Mouse (Mus musculus) heart, embryonic 11.5 days (tissue): ENCODE data around the gene Pcsk5. TPM values are rescaled to one million over a fixed set of nuclear protein-coding genes. Genes with fewer than 3 reads are reported as not detected.

Experiments
- ATAC-seq: fragments of 200-750 bp; cut with Nextera tagmentation; replicated peaks from 2 replicates; pipeline ENCODE4 v1.8.0; 2017; ENCODE audit warnings: moderate library complexity; ENCODE audit not compliant: insufficient number of reproducible peaks, low FRiP score, low TSS enrichment
- H3K27ac ChIP-seq: fragments of 300-500 bp; sonication (generic); 2 replicates; pipeline ENCODE4 v1.5.1; 2014; ENCODE audit warnings: mild to moderate bottlenecking, low read depth, low read length
- H3K27me3 ChIP-seq: fragments of 300-500 bp; sonication (generic); 2 replicates; pipeline ENCODE4 v1.6.1; 2014; ENCODE audit warnings: mild to moderate bottlenecking, low read length, mixed read lengths; ENCODE audit not compliant: control insufficient read depth, insufficient read depth
- H3K36me3 ChIP-seq: fragments of 300-500 bp; sonication (generic); 2 replicates; pipeline ENCODE4 v1.6.1; 2014; ENCODE audit warnings: mild to moderate bottlenecking, low read length, moderate library complexity, mixed read lengths; ENCODE audit not compliant: control insufficient read depth, insufficient read depth
- H3K4me1 ChIP-seq: fragments of 300-500 bp; sonication (generic); 2 replicates; pipeline ENCODE4 v1.6.1; 2014; ENCODE audit warnings: low read length; ENCODE audit not compliant: control insufficient read depth, insufficient read depth
- H3K4me2 ChIP-seq: fragments of 300-500 bp; sonication (generic); 2 replicates; pipeline ENCODE4 v1.6.1; 2014; ENCODE audit warnings: mild to moderate bottlenecking, moderate library complexity
- H3K4me3 ChIP-seq: fragments of 300-500 bp; sonication (generic); 2 replicates; pipeline ENCODE4 v1.5.1; 2014; ENCODE audit warnings: low read depth, low read length
- H3K9ac ChIP-seq: fragments of 300-500 bp; sonication (generic); 2 replicates; pipeline ENCODE4 v1.6.1; 2014; ENCODE audit warnings: mild to moderate bottlenecking, low read depth, low read length, moderate library complexity
- H3K9me3 ChIP-seq: fragments of 300-500 bp; sonication (generic); replicated peaks from 2 replicates; pipeline ENCODE4 v1.6.1; 2016; ENCODE audit warnings: low read length; ENCODE audit not compliant: control insufficient read depth
- WGBS: fragments of 180-500 bp; shearing (Covaris S2); extraction: QIAGEN DNeasy Blood & Tissue Kit; methylation state at CpG from one replicate; pipeline ENCODE4 v1.1.7; 2014; ENCODE audit not compliant: insufficient replicate concordance; 5-methylcytosine and 5-hydroxymethylcytosine counted together
- polyA plus RNA-seq: library from polyadenylated mRNA; unstranded; fragments of >200 nt; fragmentation: Nextera tagmentation; extraction: Ambion mirVana; gene quantifications from 2 replicates; pipeline ENCODE4 v1.2.1, GENCODE M21; 2014

Pcsk5 gene
- polyA plus RNA-seq, 1 experiment from 2014 or later, result 22.4 TPM

DNA sequence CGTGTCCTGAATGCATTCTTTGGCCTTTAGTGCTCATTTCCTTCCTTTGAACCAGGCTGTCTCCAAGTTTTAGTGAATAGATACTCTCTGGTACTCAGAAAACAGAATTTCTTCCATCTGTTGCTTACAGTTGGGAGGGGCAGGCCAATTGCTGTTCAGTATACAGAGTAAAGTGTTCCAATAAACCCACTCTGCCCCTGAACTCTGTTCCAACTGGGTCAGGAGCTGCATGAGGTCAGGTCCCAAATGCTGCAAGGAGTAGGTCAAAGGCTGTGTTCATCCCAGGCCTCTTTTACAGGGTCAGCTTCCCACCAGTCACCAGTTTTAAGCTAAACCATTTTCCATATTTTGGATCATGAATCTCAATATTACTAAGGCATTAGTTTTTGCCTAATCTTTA is 63.4 kb downstream of the Pcsk5 start:
- no peak for ATAC-seq
- no peaks in the 10 kb centered on the region for H3K9me3 ChIP-seq
- no peak overlapping the region for H3K4me3 ChIP-seq
- no peak overlapping the region for H3K9ac ChIP-seq
- no peaks in the 10 kb centered on the region for H3K4me1 ChIP-seq
- H3K27me3 ChIP-seq, result no peaks in the 10 kb centered on the region
- no peak overlapping the region for H3K27ac ChIP-seq
- no peaks in the 10 kb centered on the region for H3K36me3 ChIP-seq
- no peak overlapping the region for H3K4me2 ChIP-seq
- 65% methylated on average over 1 of the region's 1 CpGs for WGBS

DNA sequence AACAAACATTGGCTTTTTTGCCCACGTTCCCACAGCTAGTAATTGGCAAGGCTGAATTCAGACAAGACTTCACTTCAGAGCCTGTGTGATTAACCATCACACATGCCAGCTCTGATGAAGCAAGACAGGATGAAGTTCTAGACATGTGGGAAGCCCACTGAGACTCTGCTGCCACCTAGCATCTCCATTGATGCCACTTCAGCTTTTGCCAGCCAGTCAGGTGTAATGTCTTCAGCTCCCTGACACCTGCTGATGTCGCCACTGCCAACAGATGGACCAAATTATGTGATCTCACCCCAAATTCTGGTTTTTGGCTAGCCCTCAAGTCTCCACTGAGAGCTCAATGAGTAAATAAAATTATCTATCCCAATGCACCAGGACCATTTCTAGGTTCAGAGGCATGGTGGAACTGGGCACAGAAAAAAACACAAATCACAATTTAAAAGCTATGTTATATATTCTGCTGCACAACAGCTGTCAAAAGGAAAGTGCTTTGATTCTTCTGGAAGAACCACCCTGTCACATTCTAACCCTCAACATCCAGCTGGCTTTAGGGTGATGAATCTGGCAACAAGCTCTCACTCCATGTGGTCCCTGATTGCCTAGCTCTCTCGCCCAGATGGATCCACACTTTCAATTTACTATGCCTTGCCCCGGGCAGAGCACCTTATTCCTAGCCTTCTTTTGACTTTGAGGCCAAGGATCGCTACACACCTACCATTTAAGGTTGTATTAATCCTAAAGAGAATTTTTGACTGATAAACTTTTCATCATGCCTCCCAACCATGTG is 67.6 kb downstream of the Pcsk5 start:
- Histone ChIP-seq H3K4me2 (no peak overlapping the region), H3K9ac (no peak overlapping the region), H3K36me3 (no peaks in the 10 kb centered on the region), H3K27ac (no peak overlapping the region), H3K4me1 (no peaks in the 10 kb centered on the region), H3K4me3 (no peak overlapping the region), H3K27me3 (no peaks in the 10 kb centered on the region), H3K9me3 (no peaks in the 10 kb centered on the region)
- ATAC-seq, result no peak
- WGBS, result 77% methylated on average over 5 of the region's 5 CpGs

DNA sequence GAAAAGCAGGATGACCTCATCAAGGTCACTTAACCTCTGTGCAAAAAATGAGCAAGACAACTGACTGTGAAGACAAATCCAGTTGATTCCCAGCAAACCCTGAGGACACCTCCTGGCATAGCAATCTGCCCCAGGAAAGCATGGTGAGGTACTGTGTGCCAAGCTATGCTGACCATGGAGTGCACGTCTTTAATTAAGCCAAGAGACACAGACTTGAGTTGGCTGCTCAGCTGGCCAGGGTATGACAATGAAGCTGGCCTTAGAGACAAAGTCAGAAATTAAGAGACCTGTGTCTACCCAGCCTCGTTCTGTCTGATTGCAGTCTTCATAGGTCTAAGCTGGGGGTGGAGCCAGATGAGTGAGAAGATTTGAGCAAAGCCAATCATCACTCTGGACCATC is 72.4 kb downstream of the Pcsk5 start:
- H3K27me3 ChIP-seq, result no peaks in the 10 kb centered on the region
- H3K36me3 ChIP-seq, result no peaks in the 10 kb centered on the region
- WGBS, result 88% methylated on average over 2 of the region's 2 CpGs
- H3K27ac ChIP-seq, result no peak overlapping the region
- H3K9ac ChIP-seq, result no peak overlapping the region
- H3K9me3 ChIP-seq, result no peaks in the 10 kb centered on the region
- no peaks in the 10 kb centered on the region for H3K4me1 ChIP-seq
- no peak overlapping the region for H3K4me3 ChIP-seq
- no peak overlapping the region for H3K4me2 ChIP-seq
- no peak for ATAC-seq

DNA sequence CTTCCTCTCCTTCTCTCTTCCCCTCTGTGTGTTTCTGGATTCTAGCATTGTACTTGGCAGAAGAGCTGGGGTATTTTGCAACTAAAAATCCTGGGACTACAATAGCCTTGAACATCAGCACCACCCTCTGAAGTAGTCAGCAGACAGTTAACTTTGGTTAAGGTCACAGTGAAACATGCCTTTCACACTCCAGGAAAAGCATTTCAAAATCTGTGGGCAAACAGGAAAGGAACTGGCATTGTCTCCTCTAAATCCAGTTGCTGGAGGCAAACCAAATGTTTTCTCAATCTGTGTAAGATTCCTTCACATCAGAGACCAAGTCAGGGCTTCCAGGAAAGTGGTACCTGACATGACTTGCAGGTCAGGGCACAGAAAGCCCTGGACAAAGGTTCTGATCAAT is 74.7 kb downstream of the Pcsk5 start:
- ATAC-seq, result no peak
- Histone ChIP-seq H3K27me3 (no peaks in the 10 kb centered on the region), H3K27ac (no peak overlapping the region), H3K9me3 (no peaks in the 10 kb centered on the region), H3K4me3 (no peak overlapping the region), H3K4me2 (no peak overlapping the region), H3K9ac (no peak overlapping the region), H3K4me1 (no peaks in the 10 kb centered on the region), H3K36me3 (no peaks in the 10 kb centered on the region)

DNA sequence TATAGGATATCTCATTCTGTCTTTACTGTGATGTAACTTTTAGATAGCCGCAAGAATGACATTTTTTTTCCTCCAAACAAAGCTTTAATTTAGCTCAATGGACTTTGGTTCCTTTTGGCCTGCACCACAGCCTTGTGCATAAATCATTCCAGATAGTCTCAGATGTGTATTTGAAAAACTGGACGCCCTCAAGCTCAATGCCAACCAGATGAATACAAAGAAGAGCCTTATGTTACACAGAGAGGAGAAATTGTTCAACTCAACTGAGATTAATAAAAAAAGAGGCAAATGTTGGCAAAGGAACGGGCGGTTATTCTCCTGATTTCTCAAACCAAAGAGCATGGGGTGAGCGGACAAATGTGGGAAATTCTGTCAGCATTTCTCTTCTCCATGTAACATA is 75.8 kb downstream of the Pcsk5 start:
- no peaks in the 10 kb centered on the region for H3K27me3 ChIP-seq
- ATAC-seq, result no peak
- 81% methylated on average over 5 of the region's 5 CpGs for WGBS
- no peaks in the 10 kb centered on the region for H3K36me3 ChIP-seq
- no peak overlapping the region for H3K9ac ChIP-seq
- H3K27ac ChIP-seq, result no peak overlapping the region
- no peak overlapping the region for H3K4me3 ChIP-seq
- H3K4me1 ChIP-seq, result no peaks in the 10 kb centered on the region
- no peaks in the 10 kb centered on the region for H3K9me3 ChIP-seq
- H3K4me2 ChIP-seq, result no peak overlapping the region

DNA sequence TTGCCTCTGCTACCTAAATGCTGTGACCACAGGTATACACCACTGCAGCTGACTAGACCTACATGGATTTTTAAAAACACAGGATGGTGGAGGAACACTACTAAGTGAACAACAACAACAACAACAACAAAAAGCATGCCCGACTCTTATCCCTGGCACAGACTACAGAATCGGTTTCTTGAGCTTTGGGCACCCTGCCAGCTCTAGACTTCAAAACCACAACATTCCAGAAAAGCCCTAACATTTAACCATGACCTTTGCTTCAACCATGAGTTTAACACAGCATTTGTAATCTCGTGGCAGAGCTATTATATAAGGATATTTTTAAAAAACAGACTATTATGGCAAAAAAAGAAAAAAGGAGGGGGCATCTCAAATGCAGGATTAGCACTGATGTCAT is 84.6 kb downstream of the Pcsk5 start:
- H3K4me3 ChIP-seq, result no peak overlapping the region
- H3K36me3 ChIP-seq, result no peaks in the 10 kb centered on the region; the same call in 1 of the 2 replicates
- no peaks in the 10 kb centered on the region for H3K9me3 ChIP-seq
- no peak overlapping the region for H3K4me2 ChIP-seq
- no peaks in the 10 kb centered on the region for H3K4me1 ChIP-seq
- H3K9ac ChIP-seq, result no peak overlapping the region
- no peaks in the 10 kb centered on the region for H3K27me3 ChIP-seq
- WGBS, result 72% methylated on average over 3 of the region's 3 CpGs
- H3K27ac ChIP-seq, result no peak overlapping the region
- ATAC-seq, result no peak

DNA sequence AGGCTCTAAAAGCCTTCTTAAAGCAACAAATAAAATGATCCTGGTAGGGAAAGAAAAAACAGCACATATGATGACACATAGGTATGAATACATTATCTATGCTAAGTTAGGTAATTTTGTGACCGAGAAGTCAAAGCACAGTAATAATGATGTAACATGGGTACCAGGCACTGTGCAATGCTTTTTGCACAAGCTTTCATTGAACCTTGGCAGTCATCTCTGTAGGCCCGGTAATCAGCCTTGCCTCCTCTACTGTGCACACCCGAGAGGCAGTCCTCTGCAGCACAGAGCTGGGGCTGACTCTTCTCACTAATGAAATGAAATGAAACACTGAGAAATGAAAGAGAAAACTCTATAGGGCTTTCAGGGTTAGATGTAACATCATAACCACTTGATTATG is 89.1 kb downstream of the Pcsk5 start:
- Histone ChIP-seq H3K36me3 (no peaks in the 10 kb centered on the region; the same call in 1 of the 2 replicates), H3K27ac (no peak overlapping the region)
- 88% methylated on average over 3 of the region's 3 CpGs for WGBS

DNA sequence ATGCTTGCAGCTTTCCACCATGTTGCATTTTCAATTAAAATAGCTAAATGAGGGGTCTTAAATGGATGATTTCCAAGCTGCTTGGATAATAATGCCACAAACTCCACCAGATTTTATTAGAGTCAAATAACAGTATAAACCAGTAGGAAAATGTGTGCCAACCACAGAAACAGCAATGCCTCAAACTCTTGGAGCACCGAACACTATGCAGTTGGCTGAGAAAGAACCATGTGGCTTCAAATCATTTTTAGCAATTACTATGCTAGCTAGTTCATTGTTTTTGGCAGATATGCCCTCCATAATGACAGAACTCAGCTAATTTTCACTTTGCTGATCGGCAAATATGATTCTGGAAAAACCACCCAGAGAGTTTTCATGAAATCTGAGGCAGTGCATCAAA is 92.1 kb downstream of the Pcsk5 start:
- Histone ChIP-seq H3K27ac (no peak overlapping the region), H3K36me3 (no peaks in the 10 kb centered on the region), H3K9me3 (no peaks in the 10 kb centered on the region), H3K4me2 (no peak overlapping the region), H3K4me1 (no peaks in the 10 kb centered on the region), H3K9ac (no peak overlapping the region), H3K27me3 (no peaks in the 10 kb centered on the region), H3K4me3 (no peak overlapping the region)
- ATAC-seq, result no peak
- WGBS, result 84% methylated on average over 2 of the region's 2 CpGs

More for the DNA sequence above, 89.1 kb downstream of the Pcsk5 start:
- Histone ChIP-seq H3K9me3 (no peaks in the 10 kb centered on the region), H3K4me1 (no peaks in the 10 kb centered on the region), H3K4me2 (no peak overlapping the region), H3K4me3 (no peak overlapping the region), H3K9ac (no peak overlapping the region), H3K27me3 (no peaks in the 10 kb centered on the region)
- ATAC-seq, result no peak

DNA sequence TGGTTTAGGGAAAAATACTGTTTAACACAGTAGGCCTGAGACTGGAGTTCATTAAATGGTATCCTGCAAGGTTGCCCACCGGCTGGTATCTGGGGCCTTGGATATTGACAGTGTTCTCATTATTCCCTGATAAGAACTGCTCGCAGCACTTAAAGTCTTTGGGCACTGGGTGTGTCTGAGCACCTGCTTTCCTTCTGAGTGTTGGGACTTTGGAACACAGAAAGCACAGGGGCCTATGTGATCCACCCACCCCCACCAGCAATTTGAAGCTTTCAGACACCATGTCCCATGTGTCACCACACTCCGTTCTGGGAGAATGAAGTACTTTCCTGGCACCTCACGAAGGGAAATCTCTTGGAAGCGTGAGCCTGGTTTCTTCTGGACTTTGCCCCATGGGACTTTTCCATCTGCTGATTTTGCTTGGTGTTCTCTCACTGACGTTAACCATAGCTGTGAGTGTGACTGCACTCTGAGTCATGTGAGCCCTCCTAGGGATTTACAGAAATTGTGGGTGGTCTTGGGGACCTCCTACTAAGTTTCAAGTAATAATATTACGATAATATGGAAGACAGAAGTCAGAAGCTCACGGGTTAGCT is 92.9 kb downstream of the Pcsk5 start:
- Histone ChIP-seq H3K9ac (no peak overlapping the region), H3K36me3 (no peaks in the 10 kb centered on the region), H3K4me2 (no peak overlapping the region), H3K27ac (no peak overlapping the region), H3K27me3 (no peaks in the 10 kb centered on the region), H3K9me3 (no peaks in the 10 kb centered on the region), H3K4me1 (no peaks in the 10 kb centered on the region), H3K4me3 (no peak overlapping the region)
- no peak for ATAC-seq
- WGBS, result 71% methylated on average over 8 of the region's 8 CpGs
